Mouse (Mus musculus) embryonic facial prominence, embryonic 13.5 days (tissue): ENCODE measurements around the gene Gsk3a. TPM values are rescaled to one million over a fixed set of nuclear protein-coding genes. Genes with fewer than 3 reads are reported as not detected.
"Not testable (repeated sequence)": the region's sequence is repeated elsewhere in the genome, so short reads cannot be mapped to it uniquely, and the experiment has no call there.

Experiments
- ATAC-seq: fragments of 200-750 bp; cut with Nextera tagmentation; 2 replicates; pipeline ENCODE4 v1.8.0; 2017; ENCODE audit warnings: low read depth; ENCODE audit not compliant: insufficient number of reproducible peaks, insufficient read depth, low FRiP score, low TSS enrichment
- H3K27ac ChIP-seq: fragments of 300-500 bp; sonication (generic); 2 replicates; pipeline ENCODE4 v1.5.1; 2015; ENCODE audit warnings: moderate library complexity, mild to moderate bottlenecking, inconsistent platforms
- H3K27me3 ChIP-seq: fragments of 300-500 bp; sonication (generic); 2 replicates; pipeline ENCODE4 v1.6.1; 2015; ENCODE audit warnings: mild to moderate bottlenecking, inconsistent platforms
- H3K36me3 ChIP-seq: fragments of 300-500 bp; sonication (generic); 2 replicates; pipeline ENCODE4 v1.6.1; 2015; ENCODE audit warnings: mild to moderate bottlenecking, inconsistent platforms
- H3K4me1 ChIP-seq: fragments of 300-500 bp; sonication (generic); 2 replicates; pipeline ENCODE4 v1.6.1; 2015; ENCODE audit warnings: inconsistent platforms
- H3K4me2 ChIP-seq: fragments of 300-500 bp; sonication (generic); 2 replicates; pipeline ENCODE4 v1.6.1; 2015; ENCODE audit warnings: moderate library complexity, mild to moderate bottlenecking, inconsistent platforms
- H3K4me3 ChIP-seq: fragments of 300-500 bp; sonication (generic); 2 replicates; pipeline ENCODE4 v1.5.1; 2015; ENCODE audit warnings: mild to moderate bottlenecking, inconsistent platforms
- H3K9ac ChIP-seq: fragments of 300-500 bp; sonication (generic); 2 replicates; pipeline ENCODE4 v1.6.1; 2015; ENCODE audit warnings: mild to moderate bottlenecking, inconsistent platforms
- H3K9me3 ChIP-seq: fragments of 300-500 bp; sonication (generic); 2 replicates; pipeline ENCODE4 v1.6.1; 2016; ENCODE audit warnings: inconsistent platforms
- WGBS: fragments of 180-500 bp; shearing (Covaris S2); methylation state at CpG from one replicate; pipeline ENCODE4 v1.1.7; 2015; ENCODE audit warnings: mixed read lengths; 5-methylcytosine and 5-hydroxymethylcytosine counted together
- polyA plus RNA-seq: library from polyadenylated mRNA; unstranded; fragments of >200 nt; fragmentation: Nextera tagmentation; extraction: Ambion mirVana; gene quantifications from 2 replicates; pipeline ENCODE4 v1.2.1, GENCODE M21; 2015

Gene Gsk3a
- polyA plus RNA-seq, 1 experiment from 2014 or later = 14.4 TPM

DNA sequence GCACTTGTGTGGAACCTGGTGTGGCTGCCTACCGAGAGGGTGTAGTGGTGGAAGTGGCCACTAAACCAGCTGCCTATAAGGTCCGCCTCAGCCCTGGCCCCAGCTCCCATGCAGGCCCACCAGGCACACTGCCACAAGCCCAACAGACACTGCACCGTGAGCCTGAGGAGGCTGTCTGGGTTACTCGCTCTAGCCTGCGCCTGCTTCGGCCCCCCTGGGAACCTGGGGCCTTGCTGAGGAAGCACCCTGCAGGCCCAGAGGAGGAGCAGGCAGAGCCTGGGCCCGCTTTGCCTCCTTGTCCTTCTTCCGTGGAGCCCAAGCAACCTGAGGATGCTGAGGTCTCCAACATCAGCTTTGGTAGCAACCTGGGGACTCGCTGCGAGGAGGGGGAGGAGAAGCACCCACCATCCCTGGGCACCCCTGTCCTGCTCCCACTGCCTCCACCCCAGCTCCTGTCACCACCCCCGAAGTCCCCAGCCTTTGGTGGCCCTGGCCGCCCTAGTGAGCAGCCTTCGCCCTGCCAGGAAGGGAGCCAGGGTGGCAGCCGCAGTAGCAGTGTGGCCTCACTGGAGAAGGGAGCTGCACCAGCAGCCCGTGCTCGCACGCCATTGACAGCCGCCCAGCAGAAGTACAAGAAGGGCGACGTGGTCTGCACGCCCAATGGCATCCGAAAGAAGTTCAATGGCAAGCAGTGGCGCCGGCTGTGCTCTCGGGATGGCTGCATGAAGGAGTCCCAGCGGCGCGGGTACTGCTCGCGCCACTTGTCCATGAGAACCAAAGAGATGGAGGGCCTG is 34.2 kb upstream of the Gsk3a start:
- Histone ChIP-seq H3K4me2 (no peak overlapping the region), H3K4me3 (no peak overlapping the region), H3K36me3 (peaks cover 40% of the 10 kb centered on the region), H3K4me1 (peaks cover 58% of the 10 kb centered on the region), H3K9ac (0 out of 2 replicates have a peak overlapping the region, but pooled peaks have one; percentile 21), H3K27me3 (no peaks in the 10 kb centered on the region), H3K27ac (no peak overlapping the region), H3K9me3 (no peaks in the 10 kb centered on the region)
- WGBS = 87% methylated on average over 30 of the region's 30 CpGs
- ATAC-seq = no peak

DNA sequence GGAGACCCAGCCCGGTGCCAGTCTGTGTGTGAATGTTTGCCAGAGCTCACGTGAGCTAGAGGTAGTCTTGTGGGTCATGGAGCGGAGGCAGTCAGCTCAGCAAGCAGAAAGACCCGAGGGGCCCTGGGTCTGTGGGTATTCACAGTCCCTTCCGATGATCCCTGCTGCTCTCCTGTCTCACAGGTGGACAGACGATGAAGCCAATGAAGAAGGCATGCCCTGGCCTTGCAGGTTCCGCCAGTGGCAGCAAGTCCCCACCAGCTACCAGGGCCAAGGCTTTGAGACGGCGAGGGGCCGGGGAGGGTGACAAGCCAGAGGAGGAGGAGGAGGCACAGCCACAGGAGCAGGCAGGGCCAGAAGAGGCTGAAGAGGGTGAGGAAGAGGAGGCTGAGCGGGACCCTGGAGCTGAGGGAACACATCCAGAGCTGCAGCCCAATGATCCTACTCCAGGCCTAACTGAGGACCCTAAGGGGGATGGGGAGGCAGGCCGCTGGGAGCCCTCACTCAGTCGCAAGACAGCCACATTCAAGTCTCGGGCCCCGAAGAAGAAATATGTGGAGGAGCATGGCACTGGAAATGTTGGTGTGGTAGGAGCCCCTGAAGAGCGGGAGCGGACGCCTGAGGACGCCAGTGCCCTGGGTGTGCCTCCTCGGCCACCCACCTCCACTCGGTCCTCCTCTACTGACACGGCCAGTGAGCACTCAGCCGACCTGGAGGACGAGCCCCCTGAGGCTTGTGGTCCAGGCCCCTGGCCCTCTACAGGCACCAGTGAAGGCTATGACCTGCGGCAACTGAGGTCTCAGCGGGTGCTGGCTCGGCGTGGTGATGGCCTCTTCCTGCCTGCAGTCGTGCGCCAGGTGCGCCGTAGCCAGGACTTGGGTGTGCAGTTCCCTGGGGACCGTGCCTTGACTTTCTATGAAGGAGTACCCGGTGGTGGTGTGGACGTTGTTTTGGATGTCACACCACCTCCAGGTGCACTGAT is 33.3 kb upstream of the Gsk3a start:
- peaks cover 38% of the 10 kb centered on the region for H3K36me3 ChIP-seq
- peak overlapping the region; percentile 82 for H3K9ac ChIP-seq
- peaks cover 51% of the 10 kb centered on the region for H3K4me1 ChIP-seq
- no peaks in the 10 kb centered on the region for H3K27me3 ChIP-seq
- no peaks in the 10 kb centered on the region for H3K9me3 ChIP-seq
- no peak overlapping the region for H3K4me3 ChIP-seq
- no peak for ATAC-seq
- no peak overlapping the region for H3K4me2 ChIP-seq
- H3K27ac ChIP-seq = no peak overlapping the region
- WGBS = 88% methylated on average over 35 of the region's 35 CpGs

DNA sequence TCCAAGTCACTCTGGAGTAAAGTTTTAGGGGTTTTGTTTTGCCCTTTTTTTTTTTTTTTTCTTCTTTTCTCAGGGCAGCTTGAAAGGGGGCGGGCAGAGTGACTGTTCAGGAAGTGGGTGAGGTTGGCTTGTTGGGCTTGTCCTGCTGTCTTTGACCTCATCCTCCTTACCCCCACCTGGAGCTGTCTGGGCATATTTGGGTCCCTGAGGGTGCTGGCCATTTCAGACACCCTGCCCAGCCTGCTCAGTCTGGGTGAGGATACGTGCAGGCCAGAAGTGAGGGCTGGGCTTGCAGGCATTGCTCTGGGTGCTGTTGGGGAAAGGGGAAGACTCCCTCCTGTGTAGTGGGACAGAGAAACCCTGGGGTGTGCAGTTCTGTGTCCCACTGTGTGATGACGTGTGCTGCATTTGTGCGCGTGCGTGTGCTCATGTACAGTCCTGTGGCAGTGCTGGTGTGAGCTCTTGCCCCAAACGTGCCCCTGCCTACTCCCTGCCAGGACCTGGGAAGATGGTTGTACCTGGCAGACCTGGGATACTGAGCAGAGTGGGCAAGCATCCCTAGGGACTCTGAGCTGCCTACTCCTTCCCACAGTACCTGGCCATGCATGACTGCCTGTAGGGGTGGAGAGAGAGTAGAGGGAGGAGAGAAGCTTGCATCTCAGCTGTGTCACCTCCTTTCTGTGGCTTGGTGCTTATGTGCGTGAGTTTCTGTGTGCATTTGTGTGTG is 32.1 kb upstream of the Gsk3a start:
- no peak for ATAC-seq
- peaks cover 38% of the 10 kb centered on the region for H3K36me3 ChIP-seq
- H3K9ac ChIP-seq = peak overlapping the region; percentile 82; the same call in 1 of the 2 replicates
- 83% methylated on average over 8 of the region's 8 CpGs for WGBS
- no peaks in the 10 kb centered on the region for H3K27me3 ChIP-seq
- peak overlapping the region; percentile 77 for H3K4me3 ChIP-seq
- H3K4me1 ChIP-seq = peaks cover 39% of the 10 kb centered on the region
- no peaks in the 10 kb centered on the region for H3K9me3 ChIP-seq
- H3K27ac ChIP-seq = peak overlapping the region; percentile 75
- peak overlapping the region; percentile 82 for H3K4me2 ChIP-seq

DNA sequence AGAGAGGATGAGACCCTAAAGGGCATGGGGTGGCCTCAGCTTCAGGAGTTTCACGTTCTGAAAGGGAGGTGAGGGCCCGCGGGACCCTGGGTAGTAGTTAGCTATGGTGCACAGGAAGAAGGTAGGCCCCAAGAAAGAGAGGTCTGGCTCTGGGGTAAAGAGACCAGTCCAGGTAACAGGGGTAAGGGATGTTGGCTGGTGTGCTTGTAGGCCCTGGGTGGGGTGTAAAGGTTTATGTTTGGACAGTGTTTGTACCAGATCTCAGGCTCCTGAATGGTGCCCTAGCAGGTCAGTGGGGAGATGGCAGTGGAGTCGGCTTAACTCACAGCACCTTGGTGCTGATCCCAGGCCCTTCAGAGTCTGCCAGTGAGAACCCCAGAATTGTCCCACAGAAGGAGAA is 31.4 kb upstream of the Gsk3a start:
- Histone ChIP-seq H3K27ac (peak overlapping the region; percentile 75), H3K36me3 (peaks cover 35% of the 10 kb centered on the region), H3K27me3 (no peaks in the 10 kb centered on the region), H3K9me3 (no peaks in the 10 kb centered on the region), H3K4me1 (peaks cover 32% of the 10 kb centered on the region), H3K9ac (peak overlapping the region; percentile 82), H3K4me3 (peak overlapping the region; percentile 77), H3K4me2 (peak overlapping the region; percentile 82)
- ATAC-seq = no peak
- WGBS = 45% methylated on average over 4 of the region's 4 CpGs

GRCm38 (mm10) chr7:25268588-25268987 is 30.9 kb upstream of the Gsk3a start:
- Histone ChIP-seq H3K4me3 (peak overlapping the region; percentile 77), H3K27me3 (no peaks in the 10 kb centered on the region), H3K9me3 (no peaks in the 10 kb centered on the region), H3K36me3 (peaks cover 30% of the 10 kb centered on the region), H3K27ac (peak overlapping the region; percentile 75), H3K4me2 (peak overlapping the region; percentile 82), H3K9ac (peak overlapping the region; percentile 82), H3K4me1 (peaks cover 28% of the 10 kb centered on the region)
- no peak for ATAC-seq
- 3% methylated on average over 7 of the region's 7 CpGs for WGBS

- H3K4me2 ChIP-seq = peak overlapping the region; percentile 82
- peak overlapping the region; percentile 94 for H3K27ac ChIP-seq
- no peaks in the 10 kb centered on the region for H3K9me3 ChIP-seq
- peaks cover 23% of the 10 kb centered on the region for H3K36me3 ChIP-seq
- H3K4me1 ChIP-seq = peaks cover 23% of the 10 kb centered on the region
- peak overlapping the region; percentile 77 for H3K4me3 ChIP-seq
- H3K27me3 ChIP-seq = no peaks in the 10 kb centered on the region
- peak overlapping the region; percentile 82 for H3K9ac ChIP-seq
- peak; percentile 94 for ATAC-seq
- WGBS = under 1% methylated on average over 33 of the region's 33 CpGs
Observed at GRCm38 (mm10) chr7:25267751-25268463, 30.3 kb upstream of the Gsk3a start.

DNA sequence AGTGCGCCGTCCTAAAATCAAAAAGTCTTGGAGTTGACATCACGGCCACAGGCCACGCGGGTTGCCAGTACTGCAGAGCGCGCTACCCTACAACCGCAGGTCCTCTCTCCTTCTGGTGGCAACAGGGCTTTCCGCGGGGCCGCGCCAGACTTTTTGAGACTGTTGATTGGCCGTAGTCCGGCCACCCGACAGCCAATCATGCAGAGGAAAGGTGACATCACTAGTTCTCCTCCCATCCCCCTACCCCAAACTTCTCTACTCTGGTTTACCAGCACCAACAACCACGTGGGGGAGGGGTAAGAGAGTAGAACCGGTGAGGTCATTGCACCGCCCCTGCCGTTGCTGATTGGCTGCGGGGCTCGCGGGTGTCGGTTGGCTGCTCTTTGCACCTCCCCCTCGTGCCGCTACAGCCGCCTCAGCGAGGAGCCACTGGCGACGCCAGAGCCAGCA is 29.7 kb upstream of the Gsk3a start, which contains the start of gene Cic:
Cic (plus strand) TSS at position 404 of the 450 bp plus-strand sequence.
- H3K27me3 ChIP-seq = no peaks in the 10 kb centered on the region
- H3K9me3 ChIP-seq = no peaks in the 10 kb centered on the region
- H3K27ac ChIP-seq = peak within 1 kb of the TSS; percentile 94
- H3K36me3 ChIP-seq = peaks cover 18% of the 10 kb centered on the region
- H3K4me3 ChIP-seq = peak within 1 kb of the TSS; percentile 77
- H3K9ac ChIP-seq = peak within 1 kb of the TSS; percentile 82
- H3K4me1 ChIP-seq = peaks cover 23% of the 10 kb centered on the region
- WGBS = 0% methylated on average over 29 of the region's 29 CpGs
- ATAC-seq = peak; percentile 85
- H3K4me2 ChIP-seq = peak within 1 kb of the TSS; percentile 82

DNA sequence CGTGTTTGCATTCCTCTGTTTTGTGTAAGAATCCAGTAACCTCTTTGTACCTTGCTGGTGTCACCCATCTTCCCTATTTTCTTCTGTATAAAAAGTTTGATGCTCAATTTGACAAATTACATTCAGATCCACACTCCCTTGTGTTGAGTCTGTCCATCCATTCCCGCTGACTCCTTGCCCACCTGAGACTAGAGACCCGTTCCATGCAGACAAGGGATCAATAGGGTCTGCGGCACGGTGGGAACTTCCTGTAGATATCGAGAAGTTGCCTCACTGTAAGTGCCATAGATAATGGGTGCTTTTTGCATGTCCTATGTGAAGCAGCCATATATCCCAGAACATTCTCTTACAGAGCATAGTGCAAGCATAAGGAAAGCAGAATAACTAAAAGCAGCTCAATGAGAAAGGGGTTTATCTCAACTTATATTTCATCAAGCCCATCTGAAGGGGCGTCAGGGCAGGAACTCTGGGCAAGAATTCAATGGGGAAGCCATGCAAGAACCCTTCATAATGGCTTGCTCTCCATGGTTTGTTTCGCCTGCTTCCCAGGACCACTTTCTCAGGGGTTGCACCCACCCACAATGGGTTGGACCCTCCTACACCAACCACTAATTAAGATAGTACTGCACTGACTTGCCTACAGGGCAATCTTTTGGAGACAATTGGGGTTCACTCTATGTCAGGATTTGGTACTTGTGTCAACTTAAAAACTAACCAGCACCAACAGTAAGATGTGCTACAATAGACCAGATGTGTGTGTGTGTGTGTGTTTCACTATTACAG is 28.7 kb upstream of the Gsk3a start:
- Histone ChIP-seq H3K4me1 (peaks cover 23% of the 10 kb centered on the region), H3K36me3 (peaks cover 8% of the 10 kb centered on the region), H3K4me2 (peak overlapping the region; percentile 64), H3K27me3 (no peaks in the 10 kb centered on the region), H3K4me3 (peak overlapping the region; percentile 77; the same call in 1 of the 2 replicates), H3K9me3 (no peaks in the 10 kb centered on the region), H3K9ac (no peak overlapping the region), H3K27ac (no peak overlapping the region; the same call in 1 of the 2 replicates)
- ATAC-seq = no peak
- 88% methylated on average over 8 of the region's 8 CpGs for WGBS

DNA sequence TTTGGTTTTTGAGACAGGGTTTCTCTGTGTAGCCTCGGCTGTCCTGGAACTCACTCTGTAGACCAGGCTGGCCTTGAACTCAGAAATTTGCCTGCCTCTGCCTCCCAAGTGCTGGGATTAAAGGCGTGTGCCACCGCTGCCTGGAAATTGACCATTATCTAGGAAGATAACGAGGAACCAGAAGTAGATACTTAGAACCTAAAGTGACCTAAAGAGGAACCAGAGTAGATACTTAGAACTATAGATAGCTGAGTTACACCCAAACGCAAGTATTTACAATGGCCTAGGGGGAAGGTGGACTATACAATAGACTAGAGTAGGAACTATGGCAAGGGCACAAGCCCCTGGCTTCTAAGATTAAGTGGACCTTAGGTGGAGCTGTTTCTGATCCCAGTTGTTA is 28.1 kb upstream of the Gsk3a start:
- 88% methylated on average over 5 of the region's 5 CpGs for WGBS
- peaks cover 23% of the 10 kb centered on the region for H3K4me1 ChIP-seq
- not testable (repeated sequence) for H3K36me3 ChIP-seq, ATAC-seq, H3K9ac ChIP-seq, H3K9me3 ChIP-seq, H3K4me3 ChIP-seq, H3K4me2 ChIP-seq, H3K27me3 ChIP-seq, H3K27ac ChIP-seq
